Mouse (Mus musculus) kidney, adult 9 months (tissue): Measurements from ENCODE around the gene Syn2.

Experiments
- DNase-seq: peaks from one replicate; pipeline ENCODE4 v3.0.0; 2022

Gene Syn2

GRCm38 (mm10) chr6:115293877-115294276 lies 159.2 kb downstream of the Syn2 start:
- no peak for DNase-seq

DNA sequence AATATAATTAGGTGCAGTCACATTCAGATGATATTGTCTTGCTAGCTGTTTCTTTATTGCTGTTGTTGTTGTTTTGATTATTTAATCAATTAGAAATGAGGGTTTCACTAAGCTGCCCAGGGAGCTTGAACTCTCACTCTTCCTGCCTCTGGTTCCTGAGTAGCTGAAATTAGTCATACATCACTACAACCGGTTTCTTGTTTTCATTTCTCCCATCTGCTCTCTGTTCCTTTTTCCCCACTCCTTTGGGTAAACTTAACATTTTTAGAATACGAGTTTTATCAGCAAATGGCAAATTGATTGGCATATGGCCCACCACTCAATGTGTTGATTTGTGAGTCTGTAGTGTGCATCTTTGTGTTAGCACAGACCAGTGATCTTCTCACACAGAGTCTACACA lies 172.4 kb downstream of the Syn2 start:
- no peak for DNase-seq

DNA sequence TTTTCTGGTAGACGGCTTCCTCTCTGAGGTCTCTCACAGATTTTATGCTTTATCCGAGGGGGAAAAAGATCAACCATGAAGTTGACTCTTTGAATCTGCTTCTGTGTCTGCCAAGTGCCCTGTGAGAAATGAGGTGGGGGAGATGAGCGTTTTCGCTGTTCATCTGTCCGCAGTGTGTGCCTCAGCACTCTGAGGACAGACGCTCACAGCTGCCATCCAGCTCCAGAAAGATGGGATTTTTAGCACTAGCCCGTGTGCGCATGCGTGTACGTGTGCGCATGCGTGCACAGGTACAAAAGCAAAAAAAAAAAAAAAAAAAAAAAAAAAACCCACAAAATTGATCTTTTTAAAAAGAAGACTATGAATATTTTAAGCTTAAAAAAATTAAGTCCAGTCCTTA lies 178.1 kb downstream of the Syn2 start:
- no peak for DNase-seq

DNA sequence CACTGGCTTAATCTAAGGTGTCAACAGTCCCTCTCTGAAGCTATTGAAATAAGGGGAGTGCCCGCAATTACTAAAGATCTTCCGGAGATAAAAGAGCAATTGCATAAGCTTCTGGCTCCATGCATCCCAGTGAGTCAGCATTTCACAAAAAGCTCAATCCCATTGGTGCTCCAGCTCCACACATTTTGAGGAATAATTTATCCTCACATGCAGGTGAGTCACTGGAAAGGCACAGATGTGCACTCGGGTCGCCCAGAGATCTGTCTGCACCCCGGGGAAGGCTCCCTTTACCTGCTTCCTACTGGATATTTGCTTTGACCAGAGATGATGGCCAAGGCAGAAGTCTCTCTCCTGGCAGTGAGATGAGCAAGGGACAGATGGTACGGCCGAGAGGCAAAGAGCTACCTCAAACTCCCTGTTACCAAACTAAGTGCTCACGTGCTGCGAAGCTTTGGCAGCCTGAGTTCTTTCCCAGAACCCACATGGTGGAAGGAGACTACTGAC lies 178.6 kb downstream of the Syn2 start:
- no peak for DNase-seq

DNA sequence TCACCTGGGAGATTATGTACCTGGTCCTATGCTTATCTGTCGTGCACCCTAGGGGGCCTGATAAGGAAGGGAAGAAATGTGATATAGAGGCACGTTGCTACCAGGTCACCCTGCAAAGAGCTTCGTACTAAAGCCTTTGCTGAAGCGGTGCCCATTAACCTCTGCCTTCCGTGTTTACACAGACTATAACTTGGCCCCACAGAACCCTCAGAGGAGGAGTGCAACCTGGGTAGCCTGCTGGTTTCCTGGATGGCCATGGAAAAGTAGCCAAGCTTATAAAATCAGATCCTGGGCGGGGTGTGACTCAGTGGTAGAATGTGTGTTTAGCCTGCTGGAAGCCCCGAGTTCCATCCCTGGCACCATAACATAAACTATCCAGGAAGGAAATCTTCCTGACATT lies 179.2 kb downstream of the Syn2 start:
- no peak for DNase-seq

- DNase-seq, result no peak
Measured at GRCm38 (mm10) chr6:115315770-115316169, 181.1 kb downstream of the Syn2 start.

- no peak for DNase-seq
Measured at GRCm38 (mm10) chr6:115316811-115317221, 182.1 kb downstream of the Syn2 start.

DNA sequence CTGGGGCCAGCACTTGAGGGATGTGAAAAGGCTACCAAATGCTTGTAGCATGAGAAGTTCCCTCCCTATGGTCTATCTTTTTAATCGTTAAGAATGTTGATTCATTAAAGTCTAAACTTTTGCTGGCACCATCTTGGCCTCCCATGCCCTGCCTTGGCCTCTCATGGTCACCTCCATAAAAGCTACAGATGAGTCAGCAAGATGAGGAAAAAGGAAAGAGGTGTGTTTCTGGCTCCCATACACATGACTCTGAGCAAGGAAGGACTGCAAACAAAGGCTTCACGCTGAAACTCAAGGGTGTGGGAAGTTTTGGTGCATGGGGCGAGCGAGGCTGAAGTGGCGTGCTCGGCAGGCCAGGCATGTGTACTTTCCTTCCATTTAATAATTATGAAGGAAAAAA lies 184.1 kb downstream of the Syn2 start:
- DNase-seq, result no peak

- no peak for DNase-seq
Measured at GRCm38 (mm10) chr6:115319686-115320085, 185.0 kb downstream of the Syn2 start.

GRCm38 (mm10) chr6:115320927-115321714 lies 186.4 kb downstream of the Syn2 start:
- no peak for DNase-seq

GRCm38 (mm10) chr6:115321883-115322351 lies 187.2 kb downstream of the Syn2 start:
- DNase-seq, result no peak

- no peak for DNase-seq
Measured at GRCm38 (mm10) chr6:115322956-115323355, 188.3 kb downstream of the Syn2 start.

GRCm38 (mm10) chr6:115330964-115331363 lies 196.3 kb downstream of the Syn2 start:
- no peak for DNase-seq
